Mouse (Mus musculus) c-Kit-positive CD71-positive TER-119-positive erythroid progenitor cells, embryonic 14.5 days (primary cell): Measurements from ENCODE around the gene Mon2.
A peak's percentile ranks its signal among the peaks of the same experiment; 100 is the strongest.
"Not testable (repeated sequence)": the region's sequence is repeated elsewhere in the genome, so short reads cannot be mapped to it uniquely, and the experiment has no call there.

Experiments
- DNase-seq: peaks from one replicate; pipeline ENCODE4 v3.0.0-alpha.2; 2013; ENCODE audit warnings: low spot score

The Mon2 gene

DNA sequence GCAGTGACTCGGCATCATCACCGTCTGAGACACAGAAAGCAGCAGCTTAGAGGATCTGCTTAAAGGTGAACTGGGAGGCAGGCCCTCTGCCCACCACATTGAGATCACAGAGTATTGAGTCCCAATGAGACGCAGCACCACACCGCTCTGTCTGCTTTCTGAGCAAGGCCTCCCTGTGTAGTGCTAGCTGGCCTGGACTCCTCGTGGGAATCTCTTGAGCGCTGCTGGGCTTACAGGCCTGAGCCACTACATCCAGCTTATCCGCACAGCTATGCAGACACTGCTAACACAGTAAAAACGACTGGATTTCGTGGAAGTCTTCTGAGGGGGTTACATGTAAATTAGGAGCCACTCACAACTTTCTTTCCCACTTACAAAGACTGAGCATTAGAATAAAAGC, 84.7 kb downstream of the Mon2 start:
- DNase-seq: no peak

DNA sequence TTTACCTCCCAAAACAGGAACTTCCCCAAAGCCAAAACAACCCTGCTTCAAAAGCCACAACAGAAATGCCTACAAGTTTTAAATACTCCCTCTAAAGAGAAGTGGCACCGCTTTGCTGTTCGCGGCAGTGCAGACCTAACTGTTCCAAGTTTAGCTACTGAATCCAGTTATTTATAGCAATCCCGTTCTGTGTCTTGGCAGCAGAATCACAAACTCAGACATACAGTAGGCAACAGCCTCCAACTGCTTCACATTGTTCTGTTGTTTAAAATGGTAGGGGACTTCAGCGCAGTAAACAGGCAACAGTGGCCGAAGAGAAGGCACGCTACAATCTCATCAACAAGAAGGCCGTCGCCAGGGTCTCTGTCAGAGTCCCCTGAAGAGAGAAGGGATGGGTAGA, 85.3 kb downstream of the Mon2 start:
- no peak for DNase-seq

DNA sequence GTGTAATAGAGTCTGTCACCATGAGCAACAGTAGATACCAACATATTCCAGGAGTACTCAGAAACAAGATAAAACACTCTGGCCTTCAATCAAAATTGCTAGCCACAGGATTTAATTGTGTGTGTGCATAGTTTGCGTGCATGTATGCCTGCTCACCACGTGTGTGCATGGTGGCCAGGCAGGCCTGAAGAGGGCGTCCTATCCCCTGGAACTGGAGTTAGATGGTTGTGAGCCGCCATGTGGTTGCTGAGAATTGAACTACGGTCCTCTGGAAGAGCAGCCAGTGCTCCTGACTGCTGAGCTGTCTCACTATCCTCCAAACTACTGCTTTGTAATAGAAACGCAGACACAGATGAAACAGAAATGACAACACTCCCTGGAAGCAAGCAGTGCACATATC, 85.7 kb downstream of the Mon2 start:
- no peak for DNase-seq

DNA sequence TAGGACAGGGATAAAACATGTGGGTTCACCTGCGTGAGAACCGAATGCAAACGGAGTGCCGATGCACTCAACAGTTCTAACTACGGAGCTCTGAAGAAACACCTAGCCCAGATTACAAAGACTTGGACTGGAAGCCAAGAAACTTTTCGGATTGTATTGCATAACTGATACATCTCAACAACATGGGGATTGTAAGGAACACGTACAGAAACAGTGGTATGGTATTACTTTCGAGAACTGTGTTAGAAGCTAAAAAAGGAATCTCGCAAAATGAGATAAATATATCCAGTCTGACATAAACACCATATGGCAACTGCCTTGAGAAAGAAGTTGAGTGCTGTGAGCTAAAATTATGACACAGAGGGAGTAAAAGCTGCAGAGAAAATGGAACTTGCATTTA, 86.4 kb downstream of the Mon2 start:
- DNase-seq: no peak

DNA sequence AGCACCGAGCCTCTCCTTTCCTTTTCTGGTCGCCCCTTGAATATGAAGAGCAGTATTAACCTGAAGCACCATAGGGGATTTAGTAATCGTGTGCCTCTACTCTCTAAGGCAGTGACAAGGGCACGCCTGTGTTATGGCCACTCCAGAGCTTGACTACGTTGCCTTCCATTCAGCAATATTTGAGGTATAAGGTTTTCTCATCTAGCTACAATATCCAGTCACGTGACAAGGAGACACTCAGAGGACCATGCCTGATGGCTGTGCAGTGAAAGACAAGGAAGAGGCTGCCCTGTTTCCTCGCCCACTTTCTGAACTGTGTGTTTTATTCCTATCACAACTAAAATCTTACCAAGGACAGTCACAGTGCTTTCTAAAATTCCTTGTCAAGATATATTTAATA, 87.9 kb downstream of the Mon2 start:
- no peak for DNase-seq

DNA sequence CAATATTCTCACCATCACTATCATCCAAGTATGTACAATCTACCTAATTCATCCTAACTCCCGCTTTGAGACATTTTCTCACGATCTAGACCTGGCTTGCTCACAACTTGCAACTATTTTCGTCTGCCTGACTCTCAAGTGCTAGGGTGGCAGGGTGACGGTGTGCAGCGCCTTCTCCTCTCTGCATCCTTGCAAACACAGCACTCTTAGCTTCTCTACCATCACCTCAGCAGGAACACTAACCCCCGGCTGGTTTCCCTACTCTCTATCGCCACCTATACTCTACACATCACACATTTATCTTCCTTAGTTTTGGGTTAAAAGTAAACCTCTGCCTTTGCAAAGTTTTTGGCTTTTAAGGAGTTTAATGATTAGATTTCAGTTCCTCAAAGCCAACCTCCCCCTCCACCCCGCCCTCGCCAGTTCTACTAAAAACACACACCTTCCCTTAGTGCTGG, 88.6 kb downstream of the Mon2 start:
- peak; percentile 55 for DNase-seq

DNA sequence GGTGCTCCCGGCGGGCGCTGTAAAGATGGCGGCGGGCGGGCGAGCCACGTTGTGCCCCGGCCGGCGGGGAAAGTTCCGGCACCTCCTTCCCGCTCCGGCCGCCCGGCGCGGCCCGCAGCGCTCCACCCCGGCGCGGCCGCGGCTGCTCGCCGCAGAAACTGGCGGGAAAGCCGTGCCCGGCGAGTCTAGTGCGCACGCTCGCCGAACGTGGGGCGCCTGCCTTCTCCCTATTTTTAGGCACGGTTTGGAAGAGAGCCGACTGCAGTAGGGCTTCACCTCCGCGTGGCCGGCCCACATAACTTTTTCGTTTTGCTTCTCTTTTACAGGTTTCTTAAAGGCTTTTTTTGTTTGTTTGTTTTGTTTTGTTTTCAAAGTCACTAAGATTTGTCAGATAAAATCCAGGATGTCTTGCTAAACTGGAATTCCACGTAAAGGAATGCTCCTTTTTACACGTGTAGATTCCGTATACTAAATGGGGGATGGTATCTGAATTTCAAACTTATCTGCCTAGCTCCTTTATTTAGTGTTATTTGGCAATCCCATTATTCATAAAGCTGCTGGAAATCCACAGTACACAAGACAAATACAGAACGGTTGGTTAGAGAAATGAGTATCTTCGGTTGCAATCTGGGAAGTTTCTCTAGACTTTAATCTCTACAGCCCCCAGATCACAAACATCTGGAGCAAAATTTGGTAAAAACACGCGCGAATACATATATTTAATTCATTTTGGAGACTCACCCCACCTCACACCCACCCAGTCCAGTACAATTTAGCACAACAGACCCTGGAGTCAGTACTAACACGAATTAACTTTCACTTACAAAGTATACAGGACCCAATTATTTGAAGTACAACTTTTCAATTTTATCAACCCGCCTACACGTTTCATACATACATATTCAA, 89.7 kb downstream of the Mon2 start:
- peak; percentile 69 for DNase-seq

DNA sequence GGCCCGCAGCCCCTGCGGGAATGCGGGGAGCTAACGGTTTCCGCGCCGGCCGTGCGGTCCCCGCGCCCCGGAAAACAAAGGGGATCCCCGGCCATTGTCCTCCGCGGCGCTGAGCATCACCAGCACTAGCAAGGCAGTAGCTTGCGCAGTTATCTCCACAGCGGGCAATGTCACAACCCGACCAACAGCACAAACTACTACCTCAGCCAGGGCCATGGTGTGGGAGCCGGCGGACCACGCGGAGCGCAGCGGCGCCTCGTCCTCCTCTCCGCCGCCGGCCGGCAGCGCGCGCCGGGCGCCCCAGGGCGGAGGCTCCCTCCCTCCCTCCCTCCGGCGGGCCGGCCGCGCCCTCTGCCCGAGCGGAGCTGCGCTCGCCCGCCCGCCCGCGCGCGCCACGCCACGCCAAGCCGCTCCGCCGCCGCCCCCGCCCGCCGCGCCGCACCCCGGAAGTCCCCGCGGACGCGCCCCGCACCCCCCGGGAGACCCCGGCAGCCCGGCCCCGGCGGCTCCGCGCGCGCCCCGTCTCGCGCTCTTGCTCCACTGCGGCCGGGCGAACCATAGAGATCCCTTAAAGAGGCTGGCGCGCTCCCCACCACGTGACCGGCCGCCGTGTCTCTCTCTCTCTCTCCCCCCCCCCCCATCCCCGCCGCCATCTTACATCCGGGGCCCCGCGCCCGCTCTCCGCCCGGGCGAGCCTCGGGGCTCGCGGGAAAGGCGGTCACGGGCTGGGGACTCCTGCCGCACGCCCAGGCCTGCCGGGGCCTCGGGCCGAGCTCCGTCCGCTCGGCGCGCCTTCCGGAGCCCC, 90.6 kb downstream of the Mon2 start:
- peak; percentile 63 for DNase-seq

DNA sequence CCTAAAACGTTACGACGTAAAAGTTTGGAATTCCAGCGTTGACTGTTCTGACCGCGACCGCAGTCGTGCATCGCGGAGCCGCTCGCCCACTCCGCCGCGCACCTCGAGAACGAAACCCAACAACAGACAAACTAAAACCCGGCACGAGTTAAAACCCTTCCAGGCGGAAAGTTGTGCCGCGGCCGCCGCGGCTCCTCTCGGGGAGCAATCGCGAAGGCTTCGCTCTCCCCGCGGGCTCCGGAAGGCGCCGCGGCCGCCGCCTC, 91.1 kb downstream of the Mon2 start:
- peak; percentile 34 for DNase-seq

DNA sequence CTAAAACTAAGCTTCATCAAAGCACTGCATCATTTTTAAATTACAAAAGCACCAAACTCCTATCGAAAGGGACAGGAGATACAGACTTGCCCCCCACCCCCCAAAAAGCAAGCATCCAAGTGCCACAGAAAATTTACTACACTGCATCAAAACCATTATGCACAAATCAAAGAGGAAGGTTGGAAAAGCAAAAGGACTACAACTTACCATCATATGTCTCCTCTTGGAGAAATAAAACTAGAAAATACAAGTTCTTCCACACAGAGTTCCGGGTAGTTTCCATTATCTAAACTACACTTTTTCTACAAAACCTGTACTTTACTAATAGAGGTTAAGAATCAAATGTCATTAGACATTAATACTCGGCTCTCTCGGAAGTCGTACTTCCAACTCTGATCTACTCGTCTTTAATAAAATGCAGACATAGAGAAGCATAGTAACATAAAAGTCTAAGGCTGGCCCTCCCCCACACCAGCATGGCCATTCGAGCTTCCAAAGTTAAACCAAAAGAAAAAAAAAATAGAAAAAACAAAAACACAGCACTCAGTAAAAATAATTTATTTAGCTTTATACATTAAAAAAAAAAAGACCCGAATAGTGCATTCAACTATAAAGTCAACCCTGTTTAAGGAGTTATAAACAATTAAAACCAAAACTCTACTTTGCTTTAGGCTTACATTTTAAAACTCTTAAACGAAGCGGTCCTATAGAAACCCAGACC, 91.6 kb downstream of the Mon2 start:
- DNase-seq: peak; percentile 25

DNA sequence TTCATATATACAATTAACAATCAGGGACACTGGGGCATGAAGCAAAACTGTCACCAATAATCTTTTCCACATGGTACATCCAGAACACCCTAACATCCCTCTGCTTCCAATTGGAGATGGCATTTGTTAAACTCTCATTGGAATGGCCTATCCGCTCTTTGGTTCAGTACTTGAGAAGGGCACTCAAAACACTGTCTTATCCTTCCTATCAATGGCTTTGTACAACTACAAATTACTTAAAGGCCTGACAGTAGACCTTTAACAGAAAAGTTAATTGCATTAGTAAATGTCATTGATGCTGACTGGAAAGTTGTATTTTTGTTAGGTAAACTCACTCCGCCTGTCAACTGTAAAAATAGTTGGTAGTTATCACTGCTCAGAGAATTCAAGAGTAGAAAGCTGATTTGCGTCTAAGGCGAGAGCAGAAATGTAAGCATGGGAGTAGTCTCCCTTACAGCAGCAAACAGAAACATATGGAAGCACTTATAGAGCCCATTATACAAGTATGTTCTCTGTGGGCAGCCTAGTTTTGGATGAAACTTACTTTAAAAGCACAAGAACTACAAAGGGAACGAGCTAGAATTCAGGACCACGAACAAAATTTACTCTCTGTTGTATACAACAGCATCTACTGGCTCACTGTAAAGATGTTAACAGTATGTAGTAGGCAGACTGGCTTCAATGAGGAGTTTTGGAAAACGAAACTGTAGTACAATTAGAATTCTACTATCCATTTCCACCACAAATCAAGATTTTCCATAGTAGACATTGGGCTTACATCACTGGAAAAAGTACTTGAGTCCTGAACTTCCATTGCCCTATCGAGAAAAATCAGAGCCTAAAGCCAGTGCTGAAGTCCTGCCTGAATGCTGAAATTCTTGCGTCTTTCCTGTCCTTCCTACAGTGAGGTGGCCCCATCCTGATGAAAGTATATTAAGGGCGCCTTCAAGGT, 92.5 kb downstream of the Mon2 start:
- peak; percentile 16 for DNase-seq

DNA sequence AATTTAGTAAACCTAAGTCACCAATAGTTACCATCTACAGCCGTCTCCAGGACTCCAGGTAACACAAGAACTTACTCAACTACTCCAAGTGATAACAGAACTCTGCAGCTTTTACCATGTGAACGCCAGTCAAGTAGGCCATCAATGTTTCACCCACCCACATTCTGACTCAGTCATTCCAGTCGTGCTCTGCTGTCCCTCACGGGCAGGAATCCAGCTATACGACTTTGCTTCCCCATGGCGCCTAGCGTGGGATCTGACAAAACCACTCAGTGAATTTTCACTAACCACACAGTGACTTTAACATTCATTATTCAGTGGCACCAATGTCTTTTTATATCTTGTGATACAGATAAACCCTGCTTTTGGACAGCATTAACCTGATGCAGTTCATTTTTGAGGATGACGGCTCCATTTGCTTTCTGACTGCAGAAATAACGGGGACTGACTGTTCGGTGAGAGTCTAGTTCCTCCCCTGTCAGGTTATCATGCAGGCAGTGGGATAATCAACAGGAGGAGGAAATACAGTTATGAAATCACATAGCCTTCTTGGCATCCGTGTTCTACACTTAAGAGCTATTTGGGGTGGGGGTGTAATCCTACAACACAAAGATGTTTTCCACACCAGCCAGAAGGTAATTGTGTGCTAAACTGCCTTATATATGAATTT, 93.3 kb downstream of the Mon2 start:
- peak; percentile 21 for DNase-seq

DNA sequence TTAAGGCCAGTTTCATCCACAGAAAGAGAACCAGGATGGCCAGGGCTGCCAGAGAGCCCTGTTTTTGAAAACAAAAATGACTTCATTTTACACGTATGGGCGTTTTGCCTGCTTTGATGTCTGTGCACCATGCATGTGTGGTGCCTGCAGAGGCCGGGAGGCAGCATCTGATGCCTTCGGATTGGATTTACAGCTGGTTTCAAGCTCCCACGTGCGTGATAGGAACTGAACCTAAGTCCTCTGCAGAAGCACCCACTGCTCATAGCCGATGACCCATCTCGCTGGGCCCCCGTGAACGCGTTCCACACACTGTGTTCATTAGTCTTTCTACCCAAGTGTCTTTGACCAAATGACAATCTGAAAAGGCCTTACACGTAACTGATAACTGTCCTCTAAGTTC, 96.2 kb downstream of the Mon2 start:
- no peak for DNase-seq

DNA sequence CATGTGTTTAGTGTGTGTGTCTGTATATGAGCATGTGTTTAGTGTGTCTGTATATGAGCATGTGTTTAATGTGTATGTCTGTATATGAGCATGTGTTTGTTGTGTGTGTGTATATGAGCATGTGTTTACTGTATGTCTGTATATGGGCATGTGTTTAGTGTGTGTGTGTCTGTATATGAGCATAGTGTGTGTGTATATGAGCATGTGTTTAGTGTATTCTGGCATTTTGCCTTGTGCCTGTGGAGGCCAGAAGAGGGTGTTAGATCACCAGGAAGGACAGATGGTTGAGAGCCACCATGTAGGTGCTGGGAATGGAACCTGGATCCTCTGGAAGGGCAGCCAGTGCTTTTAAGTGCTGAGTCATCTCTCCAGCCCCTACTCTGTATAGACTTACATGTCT, 96.9 kb downstream of the Mon2 start:
- no peak for DNase-seq

DNA sequence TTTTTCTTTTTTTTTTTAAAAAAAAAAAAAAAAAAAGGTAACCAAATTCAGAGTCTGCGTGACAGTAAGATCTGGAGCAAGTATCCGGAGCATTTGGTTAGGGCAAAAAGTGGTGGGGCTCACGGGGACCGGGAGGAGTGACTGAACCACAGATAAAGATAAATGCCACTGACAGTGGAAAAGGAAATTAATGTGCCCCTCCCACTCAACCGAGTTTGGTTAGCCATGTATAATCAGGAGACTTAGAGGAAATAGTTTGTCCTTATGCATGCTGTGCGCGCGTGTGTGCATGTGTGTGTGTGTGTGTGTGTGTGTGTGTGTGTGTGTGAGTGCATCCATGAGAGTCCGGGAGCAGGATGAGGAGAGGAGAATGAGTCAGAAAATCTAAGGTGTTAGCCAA, 100.3 kb downstream of the Mon2 start:
- no peak for DNase-seq

DNA sequence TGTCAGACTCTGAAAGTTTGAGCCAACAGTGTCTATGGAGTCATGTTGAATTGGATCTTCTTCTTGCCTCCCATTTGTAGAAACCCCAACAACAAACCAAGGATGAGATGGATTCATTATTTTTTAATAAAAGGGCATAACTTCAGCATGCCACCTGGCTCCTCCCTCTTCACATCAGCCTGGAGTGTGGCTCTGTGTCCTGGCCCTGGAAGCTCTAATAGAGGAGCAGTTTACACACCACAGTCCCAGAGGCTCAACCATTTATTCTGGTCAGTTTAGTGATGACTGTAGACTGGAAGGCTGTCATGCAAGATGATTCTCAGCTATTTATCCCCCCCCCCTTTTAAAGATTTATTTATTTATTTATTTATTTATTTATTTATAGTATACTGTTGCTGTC, 103.1 kb downstream of the Mon2 start:
- DNase-seq: no peak

DNA sequence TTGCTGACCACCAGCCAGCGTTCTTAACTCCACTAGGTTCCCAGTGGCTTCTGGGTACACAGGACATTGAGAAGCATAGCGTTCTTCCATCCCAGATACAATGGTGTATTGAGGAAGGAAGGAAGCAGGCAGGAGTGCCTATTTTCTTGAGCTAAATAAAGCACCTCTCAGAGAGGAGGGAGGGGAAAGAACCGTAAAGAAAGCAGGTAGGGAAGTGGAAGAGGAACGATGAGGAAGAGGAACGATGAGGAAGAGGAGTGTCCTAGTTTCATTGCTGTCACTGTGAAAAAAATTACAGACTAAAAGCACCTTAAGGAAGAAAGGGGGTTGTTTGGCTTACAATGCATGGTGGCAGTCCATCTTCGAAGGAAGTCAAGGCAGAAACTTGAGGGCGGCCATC, 106.1 kb downstream of the Mon2 start:
- DNase-seq: no peak

DNA sequence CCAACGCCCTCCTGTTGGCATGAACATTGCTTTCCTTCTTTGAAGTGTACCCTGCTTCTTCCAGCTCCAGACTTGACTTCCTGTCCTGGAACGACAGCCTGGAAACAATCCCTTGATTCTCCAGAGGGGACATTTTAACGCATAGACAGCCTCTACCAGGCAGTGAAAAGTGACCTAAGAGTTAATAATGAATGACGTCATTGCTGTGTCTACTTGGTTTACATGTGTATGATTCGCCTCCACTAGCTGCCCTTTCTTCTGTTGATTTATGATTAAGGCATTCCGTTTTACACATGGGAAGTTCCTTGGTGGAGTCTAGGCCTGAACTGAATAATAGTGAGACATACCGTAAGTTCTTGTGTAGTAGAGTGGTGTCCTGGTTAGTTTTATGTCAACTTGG, 109.9 kb downstream of the Mon2 start:
- no peak for DNase-seq

DNA sequence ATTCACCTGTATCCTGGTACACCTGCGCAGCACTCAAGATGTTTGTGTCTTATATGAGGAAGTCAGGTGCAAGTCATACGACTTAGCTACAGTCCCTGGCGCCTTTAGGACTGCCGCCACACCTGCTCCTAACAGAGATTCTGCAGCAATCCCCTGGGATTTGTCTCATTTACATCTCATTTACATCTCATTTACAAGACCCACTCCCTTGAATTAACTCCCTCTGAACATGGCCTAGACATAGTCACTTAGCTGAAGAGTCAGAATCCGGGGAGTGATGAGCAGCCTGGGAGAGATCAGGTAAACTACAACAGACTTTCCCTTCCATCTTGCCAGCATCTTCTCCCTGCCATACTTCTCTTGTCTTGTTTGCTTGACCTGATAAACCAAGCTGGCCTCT, 110.7 kb downstream of the Mon2 start:
- DNase-seq: not testable (repeated sequence)

DNA sequence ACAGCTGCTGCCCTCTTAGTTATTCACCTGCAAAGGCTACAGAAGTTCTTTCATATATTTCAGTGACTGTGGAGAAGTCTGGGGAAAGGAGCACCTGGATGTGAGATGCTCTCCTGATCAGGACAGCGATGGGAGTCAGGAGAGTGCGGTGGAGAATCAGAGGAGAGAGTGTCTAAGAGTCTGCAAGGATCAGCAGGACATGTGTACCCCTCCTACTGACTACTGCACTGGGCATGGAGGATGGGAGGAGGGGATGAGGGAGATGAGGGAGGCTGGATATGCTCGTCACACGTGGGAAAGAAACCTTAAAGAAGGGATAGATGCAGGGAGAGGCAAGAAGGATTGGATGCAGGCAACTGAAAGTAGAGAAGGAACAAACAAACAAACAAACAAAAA, 112.1 kb downstream of the Mon2 start:
- no peak for DNase-seq
